ENCODE assay signal across 8 mouse cellular contexts in the genomic region with DNA sequence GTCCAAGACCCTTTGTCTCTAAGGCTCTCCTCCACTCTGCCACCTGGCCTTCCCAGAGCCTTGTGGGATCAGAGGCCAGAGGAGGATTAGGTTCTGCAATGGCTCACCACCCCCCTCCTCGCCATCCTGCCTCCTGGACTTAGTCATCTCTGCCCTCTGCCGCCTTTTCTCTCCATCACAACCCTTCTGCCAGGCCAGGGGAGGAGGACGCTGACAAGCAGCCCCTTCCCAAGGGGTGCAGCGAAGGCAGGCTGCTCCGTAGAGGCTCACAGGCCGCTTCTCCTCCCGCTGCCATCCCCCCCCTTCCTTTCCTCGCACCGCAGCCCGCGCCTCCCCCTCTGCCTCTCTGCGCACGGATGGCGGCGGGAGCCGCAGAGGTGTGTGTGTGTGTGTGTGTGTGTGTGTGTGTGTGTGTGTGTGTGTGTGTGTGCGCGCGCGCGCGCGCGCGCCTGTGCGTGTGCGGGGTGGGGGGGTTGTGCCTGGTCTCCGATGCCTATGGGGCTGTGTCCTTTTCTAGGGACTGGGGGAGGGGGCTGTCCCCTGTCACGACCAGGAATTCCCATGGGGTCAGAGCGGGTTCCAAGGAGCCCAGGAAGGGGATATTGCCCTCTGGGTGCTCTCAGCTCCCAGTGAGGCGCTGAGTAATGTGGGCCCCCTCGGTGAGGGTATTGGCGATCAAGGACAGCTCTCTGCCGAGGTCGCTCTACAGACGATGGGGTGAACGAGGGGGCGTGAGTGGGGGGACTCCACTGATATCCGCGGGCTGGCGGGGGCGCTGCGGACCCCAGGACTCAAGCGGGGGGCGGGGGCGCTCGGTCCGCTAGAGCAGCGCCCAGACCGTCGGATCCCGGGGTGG. TPM values are rescaled to one million over a fixed set of nuclear protein-coding genes. Genes with fewer than 3 reads are reported as not detected.
DNase-seq lines count a peak whose midpoint lies in the region; ATAC-seq lines count a peak whose summit lies in the region.

A gene (plus strand): TSS at position 177 of the 856 bp plus-strand sequence.

- under 1% methylated on average over 42 of the region's 52 CpGs for WGBS in stomach, embryonic 14.5 days

- no peaks in the 10 kb centered on the region for H3K9me3 ChIP-seq in stomach, embryonic 14.5 days (ENCODE audit: control insufficient read depth, low read depth, low read length)

- peak within 1 kb of the TSS; percentile 48; the same call in 1 of the 2 replicates for H3K27ac ChIP-seq in stomach, embryonic 14.5 days (ENCODE audit: low read length)

- ATAC-seq in erythroid progenitor cell, adult 5-6 weeks (replicated peaks; ENCODE audit: low FRiP score, poor library complexity, severe bottlenecking), result no peak
- ATAC-seq in stomach, embryonic 14.5 days (ENCODE audit: insufficient number of reproducible peaks, insufficient read depth, low FRiP score, low read depth), result peak; percentile 23; the same call in 1 of the 2 replicates

- peak within 1 kb of the TSS; percentile 69 for H3K4me3 ChIP-seq in stomach, embryonic 14.5 days (ENCODE audit: low read depth, low read length)

- H3K27me3 ChIP-seq in stomach, embryonic 14.5 days (ENCODE audit: control insufficient read depth, insufficient read depth, low read length), result no peaks in the 10 kb centered on the region

- H3K4me2 ChIP-seq in stomach, embryonic 14.5 days (replicated peaks; ENCODE audit: low read depth, low read length), result peak within 1 kb of the TSS; percentile 87

- no peaks in the 10 kb centered on the region for H3K36me3 ChIP-seq in stomach, embryonic 14.5 days (ENCODE audit: control insufficient read depth, insufficient read depth, low read length)

- peak within 1 kb of the TSS; percentile 51 for H3K9ac ChIP-seq in stomach, embryonic 14.5 days (replicated peaks; ENCODE audit: low read depth, low read length)

- peaks cover 13% of the 10 kb centered on the region; the same call in 1 of the 2 replicates for H3K4me1 ChIP-seq in stomach, embryonic 14.5 days (ENCODE audit: control insufficient read depth, insufficient read depth, low read length)

- intact Hi-C loops in heart, postnatal 14 days (cut with DNase I), result loop anchor here (2.0 to 10.0 kb wide), 2 partner anchors 42 to 48 kb away; a partner anchor contains a TSS

- DNase-seq in frontal cortex, adult 2 months (ENCODE audit: extremely low spot score in 1 of 2, low spot score in 1 of 2), result no peak
- no peak for DNase-seq in frontal cortex, postnatal 25 days (ENCODE audit: low spot score in 2 of 2)
- peak; percentile 89 for DNase-seq in brain, adult 2 months (ENCODE audit: low read depth, low spot score)
- DNase-seq in heart, postnatal 14 days, result peak in 1 of 2 experiments; percentile 22
- DNase-seq in layer of hippocampus, postnatal 14 days (ENCODE audit: low spot score in 2 of 2), result peak in 1 of 2 experiments; percentile 49
- peak; percentile 56 for DNase-seq in mesoderm, embryonic 11.5 days (ENCODE audit: low read depth, low spot score)

RNA-seq across cellular contexts. Expression of the gene that starts here (rescaled TPM):
- polyA plus RNA-seq in frontal cortex, adult 2 months (2012; rRNA removed), result 164 and 170 TPM in 2 replicates
- 65.4 and 90.1 TPM in 2 replicates for total RNA-seq in erythroid progenitor cell, adult 5-6 weeks (2015; ENCODE audit: low replicate concordance)
- total RNA-seq in erythroid progenitor cell, adult 5-6 weeks (2017; ENCODE audit: low replicate concordance), result 77.5 and 131 TPM in 2 replicates
- 10 to 100 TPM; 32.2 to 36.5 TPM for total RNA-seq in heart, postnatal 14 days (2021)
- 10 to 100 TPM; 67.3 to 69.5 TPM for total RNA-seq in layer of hippocampus, postnatal 14 days (2021)
- polyA plus RNA-seq in stomach, embryonic 14.5 days (2014; fragmentation: Nextera tagmentation; extraction: Ambion mirVana), result 44.7 and 45.4 TPM in 2 replicates

Comparison
In these comparisons a context has a peak if more than half of its experiments do, and no peak if none do; other contexts are left out.
1. DNase-seq: peak in brain, adult 2 months (single experiment) and mesoderm, embryonic 11.5 days (single experiment); none in frontal cortex, adult 2 months (0 of 2) and frontal cortex, postnatal 25 days (0 of 2).